Mouse (Mus musculus) cerebellum, postnatal 36 days (tissue): ENCODE data around the gene Trp73.
A peak's percentile ranks its signal among the peaks of the same experiment; 100 is the strongest.

Source experiments
- DNase-seq, 2 experiments: peaks; one replicate each; pipeline ENCODE4 v3.0.0; 2021 to 2022; ENCODE audit warnings: mixed read lengths in 2 of 2

The Trp73 gene

DNA sequence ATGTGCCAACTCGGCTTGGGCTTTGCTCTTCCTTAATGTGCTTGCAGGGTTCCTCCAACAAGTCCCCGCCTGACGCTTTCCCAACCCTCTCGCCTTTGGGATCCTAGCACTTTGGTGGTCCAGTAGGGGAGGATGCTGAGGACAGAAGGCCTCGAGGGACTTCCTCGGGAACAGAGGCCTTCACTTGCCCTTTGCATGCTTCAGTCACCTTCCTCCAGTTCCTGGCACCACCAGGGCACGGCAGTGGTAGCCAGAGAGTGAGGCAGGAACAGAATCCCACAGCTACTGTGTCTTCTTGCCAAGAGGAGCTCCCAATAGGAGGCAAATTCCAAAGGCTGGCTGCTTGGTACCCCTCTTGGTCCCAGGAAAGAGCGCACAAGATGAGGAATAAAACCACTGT lies 36.6 kb downstream of the Trp73 start:
- no peak for DNase-seq

DNA sequence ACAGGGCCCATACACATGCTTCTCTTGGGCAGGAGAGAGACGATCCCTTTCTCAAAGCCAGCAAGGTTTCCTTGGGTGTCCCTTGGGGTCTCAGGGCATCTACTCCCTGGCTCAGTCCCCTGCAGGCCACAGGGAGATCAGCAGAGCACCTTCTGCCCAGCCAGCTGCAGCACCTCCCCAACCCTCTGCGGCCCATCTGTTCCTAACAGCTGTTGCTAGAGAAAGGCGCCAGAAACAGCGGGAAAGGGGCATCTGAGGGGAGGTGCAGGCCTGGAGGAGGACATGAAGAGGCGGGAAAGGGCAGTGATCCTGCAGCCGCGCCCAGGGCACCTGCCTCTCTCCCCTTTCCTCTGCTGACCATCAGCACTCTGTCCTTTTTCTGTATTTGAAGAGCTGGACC lies 40.6 kb downstream of the Trp73 start:
- DNase-seq = no peak

DNA sequence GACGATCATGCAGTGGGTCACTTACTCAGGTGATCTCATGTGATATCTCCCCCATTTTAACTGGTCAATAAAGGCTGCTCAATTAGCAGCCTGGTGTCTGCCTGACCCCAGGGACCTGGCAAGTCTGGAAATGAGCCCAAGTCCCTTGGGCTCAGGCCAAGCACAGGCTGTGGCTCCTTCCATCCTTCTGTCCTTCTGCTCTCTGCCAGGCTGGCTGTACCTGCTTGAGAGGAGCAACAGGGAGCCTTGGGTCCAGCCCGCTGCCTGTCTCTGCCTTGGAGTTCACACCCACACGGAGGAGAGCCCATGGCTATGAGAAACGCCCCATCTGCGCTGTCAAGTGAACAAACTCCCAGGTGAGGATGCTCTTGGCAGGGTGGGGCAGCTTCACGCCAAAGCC lies 43.9 kb downstream of the Trp73 start:
- DNase-seq = peak; percentile 19

DNA sequence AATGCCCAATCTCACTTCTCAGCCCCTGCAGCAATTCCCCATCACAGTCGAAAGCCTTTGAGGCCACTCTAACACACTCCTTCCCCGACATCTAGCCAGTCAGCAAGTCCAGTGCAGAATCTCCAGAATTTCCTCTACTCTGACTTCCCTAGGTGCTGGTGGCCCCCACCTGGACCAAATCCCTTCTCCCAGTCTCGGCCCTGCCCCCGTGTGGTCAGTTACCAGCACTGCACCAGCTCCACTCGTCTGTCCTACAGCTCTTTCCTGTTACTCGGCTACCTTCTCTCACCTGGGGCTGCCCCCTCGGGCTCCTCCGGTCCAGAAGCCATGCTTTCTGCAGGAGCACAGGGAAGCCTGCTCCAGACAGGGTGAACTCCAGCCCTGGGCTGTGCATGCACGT lies 46.8 kb downstream of the Trp73 start:
- DNase-seq = peak; percentile 64 to 72

DNA sequence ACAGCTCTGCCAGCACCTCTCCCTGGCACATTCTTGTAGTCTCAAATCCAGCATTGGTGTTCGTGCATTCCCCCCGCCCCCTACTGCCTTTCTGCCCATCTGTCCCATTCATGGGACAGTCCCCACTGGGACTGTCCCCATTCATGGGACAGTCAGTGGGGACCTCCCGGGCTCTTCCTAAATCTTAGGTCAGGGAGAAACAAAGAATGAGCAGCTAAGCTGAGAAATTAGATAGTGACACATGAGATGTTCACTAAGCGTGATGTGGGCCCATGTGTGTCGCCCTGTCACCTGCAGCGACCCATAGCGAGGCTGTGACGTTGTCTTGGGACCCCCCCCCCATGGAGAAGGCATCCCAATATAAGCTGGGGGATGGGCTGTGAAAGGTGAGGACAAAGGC lies 48.7 kb downstream of the Trp73 start:
- DNase-seq = no peak

DNA sequence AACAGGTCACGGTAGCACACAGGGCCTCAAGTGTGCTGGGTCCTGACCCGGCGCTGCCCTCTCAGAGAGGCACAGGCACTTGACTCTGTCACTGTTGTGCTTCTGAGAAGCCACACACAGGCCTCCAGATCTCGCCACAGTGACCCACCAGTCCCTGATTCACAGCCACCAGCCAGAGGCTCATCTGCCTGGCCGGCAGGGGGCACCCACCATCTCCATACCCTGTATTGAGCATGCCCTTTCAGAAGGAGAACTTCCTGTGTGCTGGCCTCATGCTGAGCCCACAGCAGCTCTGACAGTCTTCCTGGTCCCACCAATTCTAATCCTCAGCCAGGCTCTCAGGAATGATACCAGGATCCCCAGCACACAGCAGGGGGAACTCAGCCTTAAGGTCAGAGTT lies 50.8 kb downstream of the Trp73 start:
- no peak for DNase-seq

DNA sequence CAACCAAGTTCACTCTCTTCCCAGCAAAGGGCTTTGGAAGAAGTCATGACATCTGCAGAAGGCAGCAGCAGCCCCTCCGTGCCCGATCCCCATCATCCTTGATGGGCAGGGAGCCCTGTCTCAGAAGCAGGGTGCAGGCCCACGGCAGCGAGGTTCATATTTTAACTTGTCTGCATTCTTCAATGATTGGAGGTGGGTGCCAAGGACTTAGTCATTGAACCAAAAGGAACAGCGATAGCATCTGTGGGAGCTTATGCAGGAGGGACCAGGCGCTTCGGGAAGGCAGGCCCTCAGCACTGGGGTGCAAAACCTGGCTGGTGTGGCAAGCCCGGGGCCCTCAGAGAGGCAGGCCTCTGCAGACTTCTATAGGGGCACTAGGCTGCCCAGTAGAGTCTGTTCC lies 53.6 kb downstream of the Trp73 start:
- DNase-seq = no peak

DNA sequence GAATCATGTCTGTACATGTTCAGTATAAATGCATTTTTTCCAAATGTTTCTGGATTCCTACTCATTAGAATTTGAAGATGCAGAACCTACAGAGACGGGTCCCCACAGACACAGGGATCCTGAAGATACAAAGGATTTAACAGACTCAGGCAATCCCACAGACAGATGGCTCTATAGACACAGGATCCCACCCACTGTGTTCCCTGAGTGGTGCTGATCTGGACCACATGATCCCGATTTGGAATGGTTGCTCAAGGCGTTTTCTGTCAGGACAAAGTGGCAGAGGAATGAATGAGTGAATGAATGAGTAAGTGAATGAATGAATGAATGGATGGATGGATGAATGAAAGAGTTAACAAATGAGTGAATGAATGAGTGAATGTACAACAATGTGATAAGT lies 54.2 kb downstream of the Trp73 start:
- peak in 1 of 2 experiments; percentile 37 for DNase-seq

DNA sequence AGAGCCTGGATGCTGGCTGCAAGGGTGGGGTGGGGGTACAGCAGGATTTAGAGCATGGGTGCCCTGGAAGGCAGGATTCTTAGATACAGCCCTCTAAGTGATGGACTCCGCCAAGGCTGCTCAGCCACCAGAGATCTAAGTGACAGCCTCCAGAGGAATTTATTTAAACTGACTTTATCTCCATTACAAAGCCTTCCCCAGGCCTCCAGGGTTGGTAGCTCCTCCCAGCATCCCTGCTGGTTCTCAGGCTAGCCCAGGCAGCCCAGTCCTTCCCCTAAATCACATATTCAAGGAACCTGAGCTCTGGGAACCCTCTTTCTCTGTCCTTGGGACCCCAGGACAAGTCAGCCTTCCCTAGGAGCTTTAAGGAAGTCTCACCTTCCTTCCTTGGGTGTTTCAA lies 58.0 kb downstream of the Trp73 start:
- DNase-seq = no peak

DNA sequence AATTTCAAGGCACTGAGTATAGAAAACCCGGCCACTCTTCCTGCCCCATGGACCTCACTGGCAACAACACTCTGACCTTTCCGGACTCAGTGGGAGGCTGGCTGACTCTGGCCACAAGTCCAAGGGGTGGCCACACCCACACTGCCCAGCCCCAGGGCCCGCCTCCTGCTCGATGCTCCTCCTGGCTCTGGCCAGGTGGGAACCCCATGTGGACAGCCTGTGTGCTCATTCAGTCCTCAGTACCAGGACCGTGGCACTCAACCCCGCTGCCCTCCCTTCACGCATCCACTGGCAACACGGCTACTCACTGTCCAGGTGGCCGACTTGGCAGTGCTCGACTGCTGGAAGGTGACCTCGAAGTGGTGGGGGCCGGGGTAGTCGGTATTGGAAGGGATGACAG lies 59.0 kb downstream of the Trp73 start:
- DNase-seq = peak; percentile 48 to 60

DNA sequence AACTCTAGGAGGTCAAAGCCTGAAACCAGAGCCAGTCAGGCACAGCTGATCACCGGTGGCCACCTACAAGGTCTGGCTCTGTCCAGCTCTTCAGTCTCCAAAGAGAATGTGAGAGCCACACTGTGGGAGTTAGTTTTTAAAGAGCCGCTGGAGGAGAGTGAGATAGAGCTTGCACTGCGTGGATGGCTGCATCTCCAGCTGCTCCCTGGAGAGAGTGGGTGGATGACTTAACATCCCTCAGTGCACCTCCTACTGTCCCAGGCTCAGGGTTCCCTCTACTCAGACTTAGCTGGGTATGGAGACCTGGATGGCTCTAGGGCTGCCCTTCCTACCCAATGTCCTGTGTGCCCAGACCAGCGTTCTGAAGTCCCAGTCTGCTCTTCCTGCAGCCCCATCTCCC lies 59.8 kb downstream of the Trp73 start:
- no peak for DNase-seq

DNA sequence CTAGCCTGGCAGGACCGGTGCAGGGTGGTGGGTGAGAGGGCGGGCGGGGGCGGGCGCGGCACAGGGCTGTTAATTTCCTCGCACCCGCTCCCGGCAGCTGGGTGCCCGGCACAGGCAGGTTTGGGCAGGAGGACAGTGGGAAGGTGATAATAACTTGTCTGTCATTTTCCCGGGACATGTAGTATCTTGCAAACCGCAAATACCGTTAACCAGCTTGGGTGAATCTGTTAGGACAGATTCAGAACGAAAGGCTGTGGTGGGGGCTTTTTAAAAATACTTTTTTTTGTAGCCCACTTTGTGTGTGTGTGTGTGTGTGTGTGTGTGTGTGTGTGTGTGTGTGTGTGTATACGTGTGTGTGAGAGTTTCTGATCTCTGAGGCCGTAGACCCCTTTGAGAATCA lies 68.1 kb downstream of the Trp73 start:
- DNase-seq = no peak

DNA sequence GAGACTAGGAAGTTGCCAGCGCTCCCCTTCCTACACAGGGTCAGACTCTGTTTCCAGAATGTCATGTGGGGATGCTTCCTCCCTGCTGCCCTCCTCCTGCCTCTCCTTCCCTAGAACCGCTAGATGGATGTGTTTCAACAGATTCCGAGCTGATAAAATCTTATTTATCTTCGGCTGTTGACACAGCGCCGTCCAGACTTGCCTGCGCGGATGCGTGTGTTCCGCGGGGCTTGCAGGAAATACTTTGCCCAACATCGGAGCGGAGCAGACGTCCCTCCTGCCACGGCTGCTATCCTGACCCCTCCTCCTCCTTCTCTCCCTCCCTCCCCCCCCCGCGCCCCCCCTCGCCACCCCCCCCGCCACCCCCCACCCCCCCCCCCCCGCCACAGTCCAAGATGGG lies 68.5 kb downstream of the Trp73 start:
- no peak for DNase-seq

DNA sequence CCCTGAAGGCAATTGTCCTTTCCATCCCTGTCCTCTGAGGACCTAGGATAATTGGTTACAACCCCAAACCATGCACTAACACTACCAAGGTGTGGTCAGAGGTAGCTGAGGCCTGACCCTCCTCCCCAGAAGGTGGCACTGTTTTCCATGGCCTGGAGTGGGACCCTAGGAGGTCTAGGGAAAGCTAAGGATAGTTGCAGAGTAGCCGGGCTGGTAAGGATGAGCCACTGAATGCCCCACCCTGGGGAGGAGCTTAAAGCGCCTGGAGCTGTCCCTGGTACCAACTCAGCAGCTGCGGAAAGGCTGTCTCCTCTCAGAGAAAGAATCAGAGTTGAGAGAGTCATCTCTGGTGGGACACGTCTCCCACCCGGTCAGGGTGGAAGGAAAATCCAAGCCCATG lies 69.1 kb downstream of the Trp73 start:
- peak; percentile 50 to 51 for DNase-seq

DNA sequence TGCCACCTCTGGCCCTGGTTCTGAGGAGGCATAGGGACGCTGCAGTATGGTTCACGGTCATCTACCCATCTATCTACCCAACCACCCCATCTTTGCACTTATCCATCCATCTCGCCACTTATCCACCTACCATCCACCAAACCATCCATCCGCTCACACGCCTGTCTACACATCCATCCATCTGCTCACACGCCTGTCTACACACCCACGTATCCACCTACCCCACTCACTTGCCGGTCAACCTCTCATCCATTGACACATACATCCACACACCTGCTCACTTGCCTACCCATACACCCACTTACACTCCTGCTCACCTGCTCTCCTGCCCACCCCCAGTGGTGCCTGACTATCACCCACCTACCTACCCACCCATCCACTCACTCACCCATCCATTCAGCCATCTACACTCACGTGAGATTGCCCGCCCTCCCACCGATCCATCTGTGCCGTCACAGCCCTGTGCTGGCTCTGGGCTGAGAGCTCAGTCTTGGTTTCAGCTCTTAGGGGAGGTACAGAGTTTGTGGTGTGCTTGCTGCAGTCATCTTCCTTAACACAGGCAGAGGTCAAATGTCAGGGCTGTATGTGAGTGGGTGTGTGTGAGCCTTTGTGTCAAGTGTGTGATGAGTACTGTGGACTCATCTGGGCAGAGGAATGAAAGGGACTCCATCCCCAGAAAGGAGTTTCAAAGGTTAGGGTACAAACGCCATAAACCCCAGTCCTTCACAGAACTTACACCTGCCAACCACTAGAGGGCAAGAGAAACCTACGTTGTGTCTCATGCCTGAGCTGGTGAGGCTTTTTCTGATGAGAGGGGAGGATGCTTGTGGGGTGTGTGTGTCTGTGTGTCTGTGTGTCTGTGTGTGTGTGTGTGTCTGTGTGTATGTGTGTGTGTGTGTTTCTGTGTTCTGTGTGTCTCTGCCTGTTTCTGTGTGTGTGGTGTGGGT lies 74.9 kb downstream of the Trp73 start:
- peak; percentile 26 to 44 for DNase-seq

DNA sequence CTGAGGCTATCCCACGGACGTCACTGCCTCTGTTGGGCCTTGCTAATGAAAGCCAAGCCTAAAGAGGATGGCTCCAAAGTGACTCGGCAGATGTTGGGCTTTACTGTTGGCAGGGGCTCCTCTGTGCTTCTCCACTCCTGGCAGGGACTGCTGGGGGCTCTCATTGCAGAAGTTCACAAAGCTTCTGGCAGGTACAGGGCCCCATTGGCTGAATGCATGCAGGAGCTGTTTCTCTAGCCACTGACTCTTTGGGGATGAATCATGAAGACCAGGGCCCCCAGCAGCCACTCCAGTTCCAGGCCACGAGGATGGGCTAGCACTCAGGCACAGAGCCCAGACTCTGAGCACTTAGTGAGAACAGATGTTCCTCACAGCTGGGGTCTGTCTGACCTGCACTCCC lies 82.3 kb downstream of the Trp73 start:
- no peak for DNase-seq

DNA sequence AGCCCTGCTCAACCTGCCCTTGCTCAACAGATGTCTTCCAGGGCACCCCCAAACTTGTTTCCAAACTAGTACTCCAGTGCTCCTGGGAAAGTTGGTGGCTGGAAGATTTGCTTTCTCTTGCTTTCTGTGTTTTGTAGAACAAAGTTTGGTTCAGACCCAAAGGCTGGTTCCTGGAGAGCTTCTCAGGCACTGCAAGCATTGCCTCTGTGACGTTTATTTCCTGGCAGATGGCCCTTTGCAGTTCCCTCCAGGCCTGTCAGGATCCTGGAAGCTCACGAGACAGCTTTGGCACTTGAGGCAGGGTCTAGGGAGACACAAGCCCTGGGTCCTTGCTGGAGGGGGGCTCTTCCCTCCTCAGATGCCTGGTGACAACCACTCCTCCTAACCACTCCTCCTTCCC lies 83.3 kb downstream of the Trp73 start:
- no peak for DNase-seq

DNA sequence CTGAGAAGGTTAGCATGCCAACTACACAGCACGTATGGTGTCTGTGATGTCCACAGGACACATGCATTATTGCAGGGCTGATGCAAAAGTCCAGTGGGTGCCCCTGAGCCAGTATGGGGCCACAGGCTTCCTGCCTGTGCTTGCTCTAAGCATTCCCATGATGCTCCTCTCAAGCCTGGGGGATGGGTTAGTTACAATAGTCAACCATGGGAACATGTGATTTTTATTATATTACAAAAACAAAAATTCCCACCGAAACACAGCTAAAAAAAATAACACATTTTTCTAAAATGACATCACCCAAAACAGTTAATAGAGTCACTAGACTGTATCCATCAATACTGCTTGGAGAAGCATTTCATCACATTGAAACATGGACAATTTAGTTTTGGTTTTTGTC lies 84.0 kb downstream of the Trp73 start:
- no peak for DNase-seq

DNA sequence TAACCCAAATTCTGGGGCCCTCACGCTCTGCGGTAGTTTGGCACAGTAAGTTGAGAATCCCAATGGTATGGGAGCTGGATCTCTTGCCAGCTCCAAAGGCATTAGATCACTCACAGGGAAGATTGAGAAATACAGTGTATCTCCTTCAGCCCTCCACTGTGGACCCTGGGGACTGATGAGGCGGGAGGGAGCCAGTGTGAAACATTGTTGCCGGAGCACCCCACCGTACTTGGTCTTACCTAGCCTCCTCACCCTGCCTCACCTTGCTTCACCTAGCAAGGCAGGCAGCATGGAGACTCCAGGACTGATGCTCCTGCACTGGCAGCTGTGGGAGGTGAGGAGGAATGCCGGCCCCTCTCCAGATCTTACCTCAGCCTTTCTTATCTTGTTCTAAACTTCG lies 84.5 kb downstream of the Trp73 start:
- no peak for DNase-seq

DNA sequence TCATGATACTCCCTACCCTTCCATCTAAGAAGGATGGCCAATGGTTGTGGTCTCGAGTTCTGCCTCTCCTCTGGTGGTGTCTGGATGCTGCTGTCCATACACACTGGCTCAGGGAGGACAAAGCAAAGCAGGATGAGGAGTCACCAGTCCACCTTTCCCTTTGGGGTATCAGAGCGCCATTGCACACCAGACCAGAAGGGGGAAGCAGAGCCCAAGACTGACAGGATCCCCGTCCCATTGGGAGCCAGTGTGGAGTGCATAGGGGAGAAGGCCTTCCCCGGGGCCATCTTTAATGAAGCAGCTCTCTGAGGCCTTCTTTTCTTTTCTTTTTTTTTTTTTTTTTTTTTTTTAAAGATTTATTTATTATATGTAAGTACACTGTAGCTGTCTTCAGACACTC lies 86.9 kb downstream of the Trp73 start:
- DNase-seq = no peak

DNA sequence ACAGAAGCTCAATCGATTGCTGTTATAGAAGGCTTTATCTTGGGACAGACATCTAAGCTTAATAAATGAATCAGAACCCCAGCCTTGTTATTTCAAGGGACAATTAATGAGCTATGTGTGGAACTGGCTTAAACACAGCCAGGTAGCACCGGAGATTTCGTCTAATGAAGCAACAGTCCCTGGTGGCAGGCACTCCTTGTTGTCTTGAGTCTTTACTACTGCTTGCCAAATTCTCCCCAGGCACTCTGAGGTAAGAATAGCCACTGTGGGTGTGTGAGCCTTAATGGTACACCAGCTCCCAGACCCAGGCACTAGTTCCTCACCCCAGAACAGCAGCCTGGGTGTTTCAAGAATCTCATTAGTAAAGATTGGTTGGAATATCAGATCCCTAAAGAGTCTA lies 88.6 kb downstream of the Trp73 start:
- no peak for DNase-seq

DNA sequence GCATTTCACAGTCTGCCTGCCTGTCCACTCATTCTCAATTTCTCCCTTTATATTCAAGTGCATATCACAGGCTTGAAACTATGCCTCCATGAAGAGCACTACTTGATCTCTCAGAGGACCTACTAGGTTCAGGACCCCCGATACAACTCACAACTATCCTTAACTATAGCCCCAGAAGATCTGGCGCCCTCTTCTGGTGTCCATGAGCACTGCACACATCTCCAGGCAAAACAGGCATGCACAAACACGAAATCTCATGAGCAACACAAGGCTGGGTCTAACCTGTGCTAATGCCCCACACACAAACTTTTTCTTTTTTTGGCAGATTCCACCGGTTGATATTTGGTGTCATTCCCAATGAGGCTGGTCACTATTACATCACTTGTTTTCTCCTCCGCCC lies 94.2 kb downstream of the Trp73 start:
- no peak for DNase-seq

DNA sequence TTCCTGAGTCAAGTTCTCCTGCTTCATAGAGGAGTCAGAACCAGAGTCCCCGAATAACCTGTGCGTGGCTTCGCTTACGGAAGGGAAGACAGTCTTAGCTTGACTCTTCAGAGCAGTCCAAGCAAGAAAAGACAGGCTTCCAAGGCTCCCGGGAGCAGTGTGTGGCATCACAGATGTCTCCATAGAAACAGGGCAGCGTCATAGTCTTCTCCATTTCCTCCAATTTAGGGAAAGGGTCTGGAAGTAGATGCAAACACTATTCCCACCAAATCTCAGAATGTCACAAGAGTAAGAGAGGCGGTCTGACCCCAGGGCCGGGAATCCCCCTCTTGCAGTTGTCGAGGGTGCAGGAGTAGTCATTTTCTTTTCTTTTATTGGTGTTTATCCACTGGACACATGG lies 97.4 kb downstream of the Trp73 start, which contains the start of gene Ccdc27:
Gene Ccdc27 (minus strand): TSS at position 101 of the 400 bp plus-strand sequence.
- DNase-seq = no peak

DNA sequence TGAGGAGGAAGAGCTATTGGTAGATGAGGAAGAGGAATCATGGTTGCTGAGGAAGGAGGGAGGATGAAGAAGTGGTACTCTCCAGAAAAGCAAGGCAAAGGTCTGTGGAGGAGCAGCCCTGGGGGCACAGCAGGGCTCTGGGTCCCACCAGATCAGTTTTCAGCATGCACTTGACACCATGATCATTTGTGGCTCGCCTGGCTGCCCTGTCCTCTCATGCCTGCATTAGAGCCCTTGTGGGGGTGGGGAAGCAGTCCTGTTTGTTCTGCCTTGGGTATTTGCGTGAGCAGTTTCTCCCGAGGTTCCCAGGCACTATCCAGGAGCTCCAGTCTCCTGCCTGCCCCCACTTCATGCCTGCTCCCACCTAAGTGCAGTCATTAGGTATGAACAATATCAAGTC lies 102.9 kb downstream of the Trp73 start:
- no peak for DNase-seq

DNA sequence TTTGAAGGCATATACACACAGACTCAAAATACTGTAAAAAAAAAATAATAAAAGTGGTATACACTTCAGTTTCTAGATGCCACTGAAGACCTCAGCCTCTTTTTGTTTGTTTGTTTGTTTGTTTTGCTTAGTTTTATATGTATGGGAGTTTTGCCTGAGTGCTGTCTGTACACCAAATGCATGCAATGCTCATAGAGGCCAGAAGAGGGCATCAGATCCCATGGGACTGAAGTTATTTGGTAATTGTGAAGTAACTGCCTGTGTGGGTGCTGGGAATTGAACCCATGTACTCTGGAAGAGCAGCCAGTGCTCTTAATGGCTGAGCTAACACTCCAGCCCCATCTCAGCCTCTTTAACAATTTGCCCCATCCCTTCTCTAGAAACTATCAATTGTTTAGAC lies 111.4 kb downstream of the Trp73 start:
- DNase-seq = no peak
